Mouse (Mus musculus) spleen, adult 2 months (tissue): ENCODE results near the gene Fbxo39.

Experiments
- CTCF ChIP-seq: fragments of 200-500 bp; IDR thresholded peaks from 2 replicates; pipeline ENCODE4 v1.5.1; 2011; ENCODE audit warnings: mild to moderate bottlenecking, inconsistent platforms; ENCODE audit not compliant: insufficient read depth, insufficient read length, insufficient replicate concordance; ENCODE audit errors: extremely low read depth
- POLR2A ChIP-seq: fragments of 200-500 bp; IDR thresholded peaks from 2 replicates; pipeline ENCODE4 v1.6.1; 2011; ENCODE audit warnings: low read depth, low read length, inconsistent platforms

DNA sequence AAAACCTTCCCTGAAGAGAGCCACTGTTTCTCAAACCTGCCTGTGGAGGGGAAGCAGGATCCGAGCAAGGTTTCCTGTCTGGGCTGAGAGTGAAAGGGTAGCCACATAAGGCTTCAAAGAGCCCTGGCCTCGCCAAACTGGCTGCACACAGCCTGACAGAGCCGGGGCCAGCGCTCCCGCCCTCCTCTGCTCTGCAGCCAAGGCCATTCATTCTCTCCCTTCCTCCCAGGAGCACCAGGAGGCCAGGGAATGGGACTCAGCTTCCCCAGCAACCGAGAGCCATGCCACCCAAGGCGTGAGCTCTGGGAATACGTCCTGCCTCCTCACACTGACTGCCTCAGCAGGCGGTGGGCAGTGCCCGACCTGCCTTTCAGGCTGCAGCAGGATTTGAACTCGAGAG, 48.8 kb upstream of the Fbxo39 start:
- TF ChIP-seq CTCF = no peak
- no peak for TF ChIP-seq POLR2A
